Mouse (Mus musculus) cortical plate, adult 2 months (tissue): Measurements from ENCODE around the gene Ccdc155.

Experiments used
- CTCF ChIP-seq: fragments of 200-500 bp; IDR thresholded peaks from 2 replicates; pipeline ENCODE4 v1.5.1; 2011; ENCODE audit warnings: mild to moderate bottlenecking, control low read depth, low read length; ENCODE audit not compliant: insufficient read depth; ENCODE audit errors: extremely low read depth
- POLR2A ChIP-seq: fragments of 200-500 bp; IDR thresholded peaks from 2 replicates; pipeline ENCODE4 v1.6.1; 2011; ENCODE audit warnings: mild to moderate bottlenecking, low read length, control low read depth; ENCODE audit not compliant: insufficient read depth; ENCODE audit errors: extremely low read depth

DNA sequence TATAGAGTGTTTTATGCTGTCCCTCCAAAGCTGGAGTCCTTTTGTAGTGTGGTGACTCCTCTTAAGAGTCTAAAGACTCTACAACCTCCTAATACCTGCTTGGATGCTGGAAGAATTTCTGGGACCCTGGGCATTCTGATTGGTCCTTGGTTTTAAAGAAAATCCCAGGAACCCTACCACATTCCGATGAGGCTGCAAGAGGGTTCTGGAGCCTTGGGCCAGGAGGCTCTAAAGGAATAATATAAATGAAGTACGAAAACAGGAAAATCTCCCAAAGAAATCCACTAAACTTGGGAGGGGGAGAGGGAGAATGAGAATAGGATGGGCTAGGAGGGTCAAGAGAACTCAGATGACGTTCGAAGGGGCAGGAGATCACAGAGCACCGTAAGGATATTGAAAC is 51.1 kb downstream of the Ccdc155 start:
- TF ChIP-seq CTCF (no peak), POLR2A (no peak)
